Mouse (Mus musculus) midbrain, postnatal 0 days (tissue): ENCODE data around the gene Teddm2. TPM values are rescaled to one million over a fixed set of nuclear protein-coding genes. Genes with fewer than 3 reads are reported as not detected.

ENCODE experiments used
- ATAC-seq: fragments of 200-750 bp; cut with Nextera tagmentation; 2 replicates; pipeline ENCODE4 v1.8.0; 2017; ENCODE audit warnings: moderate number of reproducible peaks, mild to moderate bottlenecking, moderate TSS enrichment, moderate library complexity; ENCODE audit not compliant: low FRiP score
- DNase-seq: peaks from one replicate; pipeline ENCODE4 v3.0.0-alpha.2; 2015; ENCODE audit warnings: low spot score
- H3K27ac ChIP-seq: fragments of 300-500 bp; sonication (generic); 2 replicates; pipeline ENCODE4 v1.5.1; 2014; ENCODE audit warnings: low read depth, mild to moderate bottlenecking, low read length, mixed read lengths
- H3K27me3 ChIP-seq: fragments of 300-500 bp; sonication (generic); 2 replicates; pipeline ENCODE4 v1.6.1; 2014; ENCODE audit warnings: low read length, control low read depth, mixed read lengths; ENCODE audit not compliant: insufficient read depth
- H3K36me3 ChIP-seq: fragments of 300-500 bp; sonication (generic); 2 replicates; pipeline ENCODE4 v1.6.1; 2014; ENCODE audit warnings: low read length, control low read depth, mixed read lengths; ENCODE audit not compliant: insufficient read depth
- H3K4me1 ChIP-seq: fragments of 300-500 bp; sonication (generic); 2 replicates; pipeline ENCODE4 v1.6.1; 2014; ENCODE audit warnings: mild to moderate bottlenecking, control low read depth, antibody characterized with exemption, low read length, mixed read lengths; ENCODE audit not compliant: insufficient read depth
- H3K4me2 ChIP-seq: fragments of 300-500 bp; sonication (generic); 2 replicates; pipeline ENCODE4 v1.6.1; 2014; ENCODE audit warnings: low read depth, mild to moderate bottlenecking, low read length, mixed read lengths; ENCODE audit not compliant: poor library complexity, severe bottlenecking
- H3K4me3 ChIP-seq: fragments of 300-500 bp; sonication (generic); 2 replicates; pipeline ENCODE4 v1.5.1; 2014; ENCODE audit warnings: low read depth, mild to moderate bottlenecking, low read length, moderate library complexity
- H3K9ac ChIP-seq: fragments of 300-500 bp; sonication (generic); replicated peaks from 2 replicates; pipeline ENCODE4 v1.6.1; 2014; ENCODE audit warnings: mild to moderate bottlenecking, low read length, moderate library complexity, mixed read lengths; ENCODE audit not compliant: poor library complexity, severe bottlenecking
- H3K9me3 ChIP-seq: fragments of 300-500 bp; sonication (generic); 2 replicates; pipeline ENCODE4 v1.6.1; 2016; ENCODE audit warnings: low read length, control low read depth
- CTCF ChIP-seq: IDR thresholded peaks from 2 replicates; pipeline ENCODE4 v1.5.1; 2016; ENCODE audit warnings: antibody characterized with exemption, mild to moderate bottlenecking
- WGBS: fragments of 180-500 bp; shearing (Covaris S2); extraction: QIAGEN DNeasy Blood & Tissue Kit; methylation state at CpG from one replicate; pipeline ENCODE4 v1.1.7; 2014; 5-methylcytosine and 5-hydroxymethylcytosine counted together
- polyA plus RNA-seq: library from polyadenylated mRNA; unstranded; fragments of >200 nt; fragmentation: Nextera tagmentation; extraction: Ambion mirVana; gene quantifications from 2 replicates; pipeline ENCODE4 v1.2.1, GENCODE M21; 2015
- total RNA-seq: library from RNA; depleted of rRNA; stranded (reverse); fragments of >200 nt; gene quantifications from 2 replicates; pipeline ENCODE4 v1.2.3, GENCODE M21; 2014; rRNA removed

Teddm2 gene
- total RNA-seq, result 0.66 and 1.1 TPM in 2 replicates
- 1.2 and 1.7 TPM in 2 replicates for polyA plus RNA-seq

DNA sequence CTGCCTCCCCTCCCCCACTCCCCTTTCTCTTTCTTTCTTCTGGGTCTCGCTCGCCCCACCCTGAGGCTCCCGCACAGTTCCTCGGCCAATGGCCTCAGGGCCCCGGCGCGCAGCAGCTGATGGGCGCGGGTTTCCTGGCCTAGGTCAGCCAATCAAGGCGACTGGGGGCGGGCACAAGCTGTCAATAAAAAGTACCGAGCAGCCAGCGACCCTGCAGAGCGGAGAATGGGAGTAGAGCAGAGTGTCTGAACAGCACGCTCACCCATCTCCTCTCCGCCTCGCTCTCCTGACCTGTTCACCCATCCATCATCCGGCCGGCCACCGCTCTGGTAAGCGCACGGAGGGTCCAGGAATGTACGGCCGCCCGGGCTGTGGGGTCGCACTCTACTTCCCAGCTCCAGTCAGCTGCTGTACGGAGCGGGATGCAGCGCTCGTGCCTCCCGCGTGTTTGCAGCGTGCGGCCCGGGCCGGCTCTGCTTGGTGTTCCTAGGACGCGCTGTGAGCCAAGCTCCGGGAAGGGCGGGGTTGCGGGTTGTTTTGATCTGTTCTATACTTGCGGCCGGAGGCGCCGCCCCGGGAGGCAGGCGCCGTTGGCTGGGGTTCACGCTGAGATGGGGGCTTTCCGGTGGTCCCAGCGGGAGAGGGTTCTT is at the start of gene Teddm2, which contains the start of gene Glul:
Gene Teddm2 (minus strand): TSS at position 498 of the 650 bp plus-strand sequence.
Gene Glul (plus strand): TSS at position 214 of the 650 bp plus-strand sequence.
- Histone ChIP-seq H3K9ac (peak within 1 kb of the TSS; percentile 92), H3K4me1 (no peaks in the 10 kb centered on the region), H3K36me3 (peaks cover 18% of the 10 kb centered on the region), H3K27me3 (no peaks in the 10 kb centered on the region), H3K4me3 (peak within 1 kb of the TSS; percentile 90), H3K27ac (peak within 1 kb of the TSS; percentile 95), H3K9me3 (no peaks in the 10 kb centered on the region), H3K4me2 (peak within 1 kb of the TSS; percentile 85)
- 0% methylated on average over 48 of the region's 51 CpGs for WGBS
- DNase-seq, result peak; percentile 98
- no peak for TF ChIP-seq CTCF
- ATAC-seq, result peak; percentile 95

DNA sequence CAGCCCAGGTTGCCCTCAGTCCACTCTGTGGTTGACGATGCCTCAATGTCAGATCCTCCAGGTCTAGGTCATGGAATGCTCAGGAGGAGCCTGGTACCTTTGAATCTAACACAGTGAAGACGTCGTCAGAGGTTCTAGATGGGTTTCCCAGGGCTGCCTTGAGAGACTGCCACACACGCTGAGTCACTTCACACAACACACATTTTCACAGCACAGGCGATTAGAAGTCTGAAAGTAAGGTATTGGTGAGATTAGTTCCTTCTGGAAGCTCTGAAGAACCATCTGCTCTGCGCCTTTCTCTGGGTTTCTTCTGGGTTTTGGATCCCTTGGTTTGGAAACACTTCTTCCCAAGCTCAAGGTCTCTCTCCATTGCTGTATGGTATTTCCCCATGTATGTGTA is 47.8 kb upstream of the Teddm2 start:
- no peak for TF ChIP-seq CTCF
- 92% methylated on average over 6 of the region's 6 CpGs for WGBS
- DNase-seq, result no peak

DNA sequence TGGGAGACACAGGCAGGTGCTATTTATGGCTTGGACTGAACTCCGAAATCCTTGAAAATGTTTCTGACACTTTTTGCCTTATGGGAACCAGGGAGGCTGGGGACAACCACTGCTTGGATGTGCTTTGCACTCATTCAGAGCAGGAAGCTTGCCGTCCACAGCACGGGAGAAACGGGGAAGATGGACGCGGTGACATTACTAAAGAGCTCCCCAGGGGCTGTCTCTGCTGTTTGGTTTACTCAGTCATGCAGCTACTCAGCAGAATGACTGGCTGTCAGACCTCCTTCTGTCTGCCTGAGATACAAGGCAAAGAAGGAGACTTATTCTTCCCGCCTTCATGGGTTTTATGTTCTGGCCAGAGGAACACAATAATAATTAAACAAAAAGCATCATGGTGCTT is 46.9 kb upstream of the Teddm2 start:
- H3K9me3 ChIP-seq, result no peaks in the 10 kb centered on the region
- no peak overlapping the region for H3K27ac ChIP-seq
- WGBS, result 20% methylated on average over 7 of the region's 7 CpGs
- no peaks in the 10 kb centered on the region for H3K36me3 ChIP-seq
- DNase-seq, result peak; percentile 52
- no peak overlapping the region for H3K4me2 ChIP-seq
- ATAC-seq, result no peak
- H3K4me3 ChIP-seq, result no peak overlapping the region
- no peak overlapping the region for H3K9ac ChIP-seq
- H3K27me3 ChIP-seq, result no peaks in the 10 kb centered on the region
- TF ChIP-seq CTCF, result no peak
- no peaks in the 10 kb centered on the region for H3K4me1 ChIP-seq

More for the DNA sequence above, 47.8 kb upstream of the Teddm2 start:
- H3K9ac ChIP-seq, result no peak overlapping the region
- H3K4me1 ChIP-seq, result no peaks in the 10 kb centered on the region
- H3K27me3 ChIP-seq, result no peaks in the 10 kb centered on the region
- no peak for ATAC-seq
- no peak overlapping the region for H3K27ac ChIP-seq
- no peaks in the 10 kb centered on the region for H3K9me3 ChIP-seq
- no peak overlapping the region for H3K4me3 ChIP-seq
- H3K36me3 ChIP-seq, result no peaks in the 10 kb centered on the region
- no peak overlapping the region for H3K4me2 ChIP-seq

DNA sequence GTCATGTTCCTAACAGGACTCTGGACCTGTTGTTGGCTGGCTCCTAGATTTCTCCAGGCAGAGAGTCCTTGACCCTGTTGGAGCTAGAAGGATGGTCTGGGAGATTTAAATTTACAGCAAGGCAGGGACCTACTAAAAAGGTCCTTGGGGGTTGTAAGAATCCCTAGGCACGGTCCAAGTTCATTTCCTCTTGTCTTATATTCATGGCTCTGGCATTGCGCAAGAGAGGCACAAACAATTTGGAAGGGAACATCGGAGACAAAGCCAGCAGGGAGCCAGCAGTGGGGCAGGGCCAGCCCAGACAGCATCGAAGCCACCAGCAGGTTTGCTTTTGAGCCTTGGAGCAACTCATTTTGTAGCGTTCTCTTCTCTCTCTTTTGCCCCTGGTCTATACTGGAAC is 45.2 kb upstream of the Teddm2 start:
- TF ChIP-seq CTCF, result no peak
- H3K27ac ChIP-seq, result no peak overlapping the region
- no peak overlapping the region for H3K9ac ChIP-seq
- DNase-seq, result no peak
- H3K9me3 ChIP-seq, result no peaks in the 10 kb centered on the region
- H3K4me2 ChIP-seq, result no peak overlapping the region
- H3K27me3 ChIP-seq, result no peaks in the 10 kb centered on the region
- H3K36me3 ChIP-seq, result no peaks in the 10 kb centered on the region
- WGBS, result 71% methylated on average over 5 of the region's 5 CpGs
- H3K4me3 ChIP-seq, result no peak overlapping the region
- no peaks in the 10 kb centered on the region for H3K4me1 ChIP-seq
- ATAC-seq, result no peak

DNA sequence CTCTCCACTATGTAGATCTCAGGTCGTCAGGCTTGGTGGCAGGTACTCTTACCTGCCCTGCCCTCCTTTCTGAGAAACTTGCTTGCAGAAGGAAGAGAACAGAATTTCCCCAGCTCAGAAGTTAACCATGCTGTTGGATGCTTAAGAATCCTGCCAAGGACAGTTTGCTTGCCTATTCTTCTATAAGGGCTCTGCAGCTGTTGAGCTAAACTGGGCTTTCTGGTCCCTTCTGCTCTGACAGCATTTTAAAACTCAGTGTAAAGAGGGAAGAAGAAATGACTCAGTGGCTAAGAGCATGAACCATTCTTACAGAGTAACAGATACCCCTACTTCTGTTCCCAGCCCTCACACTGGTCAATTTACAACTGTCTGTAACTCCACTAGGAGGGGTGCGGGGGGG is 41.0 kb upstream of the Teddm2 start:
- Histone ChIP-seq H3K4me1 (no peaks in the 10 kb centered on the region), H3K4me3 (no peak overlapping the region), H3K27ac (no peak overlapping the region), H3K36me3 (no peaks in the 10 kb centered on the region), H3K4me2 (no peak overlapping the region), H3K9ac (no peak overlapping the region), H3K27me3 (no peaks in the 10 kb centered on the region), H3K9me3 (no peaks in the 10 kb centered on the region)
- ATAC-seq (no peak), DNase-seq (no peak)
- WGBS, result 88% methylated on average over 2 of the region's 2 CpGs
- no peak for TF ChIP-seq CTCF

DNA sequence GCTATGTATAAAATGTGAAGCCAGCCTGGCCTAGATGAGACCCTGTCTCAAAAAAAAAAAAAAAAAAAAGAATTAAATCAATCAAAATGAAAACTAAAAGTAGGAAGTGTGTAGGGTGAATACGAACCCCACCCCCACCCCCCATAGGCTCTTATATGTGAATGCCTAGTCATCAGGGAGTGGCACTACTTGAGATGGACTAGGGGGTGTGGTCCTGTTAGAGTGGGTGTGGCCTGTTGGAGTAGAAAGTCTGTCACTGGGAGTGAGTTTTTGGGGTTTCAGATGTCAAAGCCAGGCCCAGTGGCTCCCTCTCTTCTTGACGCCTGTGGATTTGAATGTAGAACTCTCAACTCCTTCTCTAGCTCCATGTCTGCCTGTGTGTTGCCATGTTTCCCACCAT is 37.0 kb upstream of the Teddm2 start:
- DNase-seq, result no peak
- Histone ChIP-seq H3K9ac (no peak overlapping the region), H3K27ac (no peak overlapping the region), H3K4me3 (no peak overlapping the region), H3K4me2 (no peak overlapping the region), H3K36me3 (no peaks in the 10 kb centered on the region), H3K4me1 (no peaks in the 10 kb centered on the region), H3K9me3 (no peaks in the 10 kb centered on the region), H3K27me3 (no peaks in the 10 kb centered on the region)
- TF ChIP-seq CTCF, result no peak
- no peak for ATAC-seq
- 96% methylated on average over 2 of the region's 2 CpGs for WGBS
